17 mouse cellular contexts compared by ENCODE assay signal in genomic region chr19:20543816-20544215, GRCm38 (mm10).
"Had no signal": no experiment of that assay in that cellular context is flagged by ENCODE, and none has a peak within 500 bp of the region (broad histone marks: within the 10 kb centered on the region; RNA-seq: fewer than 3 reads in every experiment).

No protein-coding gene starts in this region.

- H3K4me3 ChIP-seq: megakaryocyte, embryonic 14.5 days; midbrain, embryonic 12.5 days; myocyte; neural tube, embryonic 13.5 days; neural tube, embryonic 15.5 days had no signal

- H3K27ac ChIP-seq: macrophage; midbrain, embryonic 12.5 days; neural tube, embryonic 13.5 days; neural tube, embryonic 15.5 days had no signal

- DNase-seq: lung, adult 18-20 months; lung, postnatal 10 days; lung, postnatal 36 days; midbrain, embryonic 14.5 days; right cerebral cortex, adult 18-20 months; right cerebral cortex, postnatal 25 days; right cerebral cortex, postnatal 4 days; spleen, adult 18-20 months; thymus, adult 18-20 months; thymus, postnatal 14 days; thymus, postnatal 36 days had no signal
